Mouse (Mus musculus) left cerebral cortex, adult 8-10 months (tissue): Measurements from ENCODE around the gene Nupr1. TPM values are rescaled to one million over a fixed set of nuclear protein-coding genes. Genes with fewer than 3 reads are reported as not detected.
A peak's percentile ranks its signal among the peaks of the same experiment; 100 is the strongest.

Experiments used
- DNase-seq, 2 experiments: peaks; one replicate each; pipeline ENCODE4 v3.0.0; 2022; ENCODE audit warnings: low spot score in 2 of 2
- total RNA-seq, 4 experiments: library from RNA; stranded (reverse); gene quantifications; 2 replicates each; pipeline ENCODE4 v1.2.4; 2022

Nupr1 gene
- total RNA-seq: 10 to 100 TPM; 15.3 to 22.6 (median 17.7) TPM

GRCm38 (mm10) chr7:126630824-126631518, at the start of gene Nupr1:
Gene Nupr1 (minus strand): TSS chr7:126630861.
- no peak for DNase-seq

DNA sequence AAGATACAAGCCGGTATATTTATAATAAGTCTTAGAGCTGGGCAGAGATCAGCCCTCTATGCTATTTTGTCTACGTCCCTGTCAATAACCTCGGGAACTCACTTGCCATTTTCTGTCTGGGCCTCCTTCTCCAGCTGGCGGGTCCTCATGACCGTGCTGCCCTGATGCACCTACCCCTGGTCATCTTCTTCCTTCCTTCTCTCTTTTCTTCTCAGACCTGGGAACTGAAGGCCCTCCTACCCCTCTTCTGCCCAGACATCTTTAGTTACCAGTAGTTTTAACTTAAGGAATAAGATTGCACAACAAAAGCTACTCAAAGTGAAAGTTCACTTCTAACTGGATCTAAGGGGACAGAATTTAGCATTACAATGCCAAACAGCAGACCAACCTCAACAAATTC, 49.0 kb upstream of the Nupr1 start:
- DNase-seq: no peak

GRCm38 (mm10) chr7:126678545-126679341, 48.1 kb upstream of the Nupr1 start:
- DNase-seq: no peak

GRCm38 (mm10) chr7:126676631-126677220, 46.1 kb upstream of the Nupr1 start:
- no peak for DNase-seq

DNA sequence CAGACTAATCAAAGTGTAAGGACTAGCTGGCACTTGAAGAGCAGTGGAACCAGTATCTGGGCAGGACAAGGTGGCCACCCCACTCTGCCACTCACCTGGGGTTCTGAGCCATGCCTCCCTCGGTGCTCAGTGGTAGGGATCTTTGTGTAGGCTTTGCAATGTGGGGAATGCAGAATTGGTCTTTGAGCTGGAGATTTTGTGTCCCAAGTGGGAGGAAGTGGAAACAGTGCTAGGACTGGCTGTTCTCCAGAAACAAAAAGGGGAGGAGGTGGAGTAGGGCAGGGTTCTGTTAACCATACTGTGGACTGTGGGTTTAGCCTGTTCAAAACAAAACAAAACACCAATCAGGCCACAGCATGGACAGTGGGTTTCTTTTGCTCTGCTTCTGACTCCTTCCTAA, 45.5 kb upstream of the Nupr1 start, which contains the start of gene Sult1a1:
Sult1a1 (minus strand) TSS at position 226 of the 400 bp plus-strand sequence.
- DNase-seq: no peak

DNA sequence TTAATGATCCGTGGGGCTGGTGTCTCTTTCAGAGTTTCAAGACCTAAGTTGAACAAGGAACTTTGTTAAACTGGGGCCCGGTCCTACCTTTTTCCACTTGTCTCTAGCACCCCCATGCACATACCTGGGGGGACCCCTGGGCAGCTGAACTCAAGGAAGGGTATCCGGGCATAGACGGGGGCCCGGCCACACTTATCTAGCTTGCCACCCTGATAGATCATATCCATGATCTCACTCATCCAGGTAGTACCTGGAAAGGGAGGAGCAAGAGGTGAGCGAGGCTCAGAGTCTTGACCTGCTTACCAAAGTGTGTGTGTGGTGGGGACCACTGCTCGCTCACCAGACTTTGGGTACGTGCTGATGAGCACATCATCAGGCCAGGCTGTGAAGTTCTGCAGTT, 44.4 kb upstream of the Nupr1 start:
- no peak for DNase-seq

GRCm38 (mm10) chr7:126672111-126672510, 41.5 kb upstream of the Nupr1 start:
- no peak for DNase-seq

GRCm38 (mm10) chr7:126670152-126670551, 39.5 kb upstream of the Nupr1 start:
- DNase-seq: no peak

DNA sequence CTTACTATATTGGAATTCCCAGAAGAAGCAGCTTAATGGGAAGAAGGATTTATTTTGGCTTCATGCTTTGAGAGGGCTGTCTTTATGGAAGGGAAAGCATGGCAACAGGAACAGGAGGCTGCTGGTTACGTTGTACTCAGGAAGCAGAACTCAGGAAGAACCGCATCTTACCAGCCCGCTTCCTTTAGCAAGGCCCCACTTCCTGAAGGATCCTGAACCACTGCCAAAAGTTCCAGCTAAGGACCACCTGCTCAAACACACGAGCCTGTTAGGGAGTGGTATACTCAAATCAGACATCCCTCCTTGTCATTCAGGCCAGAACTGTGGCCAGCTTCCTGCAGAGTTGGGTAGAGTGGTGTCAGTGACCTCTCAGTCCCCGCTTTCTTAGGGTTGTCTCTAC, 37.8 kb upstream of the Nupr1 start:
- DNase-seq: no peak

DNA sequence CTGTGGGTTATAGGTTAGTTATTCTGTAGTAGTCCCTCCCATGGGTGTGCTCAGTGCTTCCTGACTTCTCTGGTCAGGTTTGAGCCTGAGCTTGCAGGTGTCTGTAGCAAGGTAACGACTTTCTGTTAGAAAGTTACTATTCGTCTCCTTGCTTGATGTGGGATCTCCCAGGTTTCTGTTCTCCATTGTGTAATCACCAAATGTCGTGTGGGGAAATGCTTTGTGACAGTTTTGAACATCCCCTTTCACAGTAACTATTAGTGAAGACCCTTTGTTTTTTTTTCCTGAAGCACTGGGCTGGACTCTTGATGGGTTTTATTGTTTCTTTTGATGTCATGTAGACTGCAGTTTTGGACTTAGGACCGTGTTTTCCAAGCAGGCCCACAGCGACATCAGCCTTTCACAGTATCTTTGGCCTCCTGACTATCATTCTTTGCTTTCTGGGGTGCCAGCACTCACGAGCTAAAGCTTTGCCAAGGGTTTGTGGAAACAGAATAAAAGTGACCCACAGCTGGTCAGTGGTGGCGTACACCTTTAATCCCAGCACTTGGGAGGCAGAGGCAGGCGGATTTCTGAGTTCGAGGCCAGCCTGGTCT, 36.9 kb upstream of the Nupr1 start:
- no peak for DNase-seq

DNA sequence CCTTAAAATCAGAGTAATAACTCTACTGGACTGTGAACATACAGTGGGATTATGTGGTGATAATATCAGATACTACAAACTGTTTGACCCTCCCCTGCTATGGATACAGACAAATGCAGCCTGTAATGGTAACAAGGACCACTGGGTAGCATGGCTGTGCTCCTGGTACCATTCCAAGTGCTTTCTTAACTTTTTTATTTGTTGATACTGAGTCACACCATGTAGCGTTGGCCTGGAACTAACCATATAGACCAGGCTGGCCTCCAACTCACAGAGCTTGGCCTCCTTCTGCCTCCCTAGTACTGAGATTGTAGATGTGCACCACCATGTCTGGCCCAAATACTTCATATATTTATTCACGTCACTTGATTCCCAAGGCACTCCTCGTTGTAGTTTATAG, 34.6 kb upstream of the Nupr1 start:
- DNase-seq: no peak

DNA sequence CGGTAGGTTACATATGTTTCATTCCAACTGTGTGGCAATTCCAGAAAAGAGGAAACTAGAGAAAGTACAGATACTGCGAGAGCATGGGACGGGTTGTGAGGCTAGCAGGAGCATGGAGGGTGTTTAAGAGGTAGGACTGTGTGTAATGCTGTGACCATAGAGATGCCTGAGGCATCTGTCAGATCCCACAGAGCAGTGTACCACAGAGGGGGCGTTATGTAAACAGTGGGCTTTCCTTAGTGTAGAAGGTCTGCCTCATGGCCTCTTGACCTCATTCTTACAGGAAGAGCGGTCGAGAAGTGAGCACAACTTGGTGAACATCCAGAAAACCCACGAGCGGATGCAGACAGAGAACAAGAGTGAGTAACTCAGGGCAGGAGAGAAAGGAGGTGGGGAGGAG, 33.0 kb upstream of the Nupr1 start:
- DNase-seq: no peak

- DNase-seq: no peak
Measured at GRCm38 (mm10) chr7:126659771-126660170, 29.1 kb upstream of the Nupr1 start.

- no peak for DNase-seq
Measured at GRCm38 (mm10) chr7:126657522-126657921, 26.9 kb upstream of the Nupr1 start.

GRCm38 (mm10) chr7:126655695-126656094, 25.0 kb upstream of the Nupr1 start:
- no peak for DNase-seq

DNA sequence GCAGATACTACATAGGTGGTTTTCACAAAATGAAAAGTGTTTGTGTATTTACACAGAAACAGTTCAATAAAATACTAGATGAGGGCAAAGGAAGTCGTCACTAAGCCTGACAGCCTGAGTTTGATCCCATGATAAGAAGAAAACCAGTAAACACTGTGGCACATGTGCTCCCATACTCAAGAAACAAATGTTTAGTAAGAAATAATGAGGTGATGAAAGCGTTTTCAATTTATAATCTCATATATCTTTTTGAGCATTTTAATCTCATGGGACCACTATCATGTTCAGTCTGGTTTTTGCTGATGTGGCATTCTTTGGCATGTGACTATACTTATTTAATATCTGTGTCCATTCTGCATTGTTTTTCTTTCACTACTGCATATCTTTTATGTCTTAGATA, 23.3 kb upstream of the Nupr1 start:
- DNase-seq: no peak

GRCm38 (mm10) chr7:126650852-126651251, 20.2 kb upstream of the Nupr1 start:
- DNase-seq: no peak

- peak; percentile 89 to 90 for DNase-seq
Measured at GRCm38 (mm10) chr7:126649231-126650051, 18.8 kb upstream of the Nupr1 start, which contains the start of gene Sgf29. Gene Sgf29 (plus strand): TSS chr7:126649309.

GRCm38 (mm10) chr7:126648486-126648885, 17.8 kb upstream of the Nupr1 start:
- DNase-seq: no peak

DNA sequence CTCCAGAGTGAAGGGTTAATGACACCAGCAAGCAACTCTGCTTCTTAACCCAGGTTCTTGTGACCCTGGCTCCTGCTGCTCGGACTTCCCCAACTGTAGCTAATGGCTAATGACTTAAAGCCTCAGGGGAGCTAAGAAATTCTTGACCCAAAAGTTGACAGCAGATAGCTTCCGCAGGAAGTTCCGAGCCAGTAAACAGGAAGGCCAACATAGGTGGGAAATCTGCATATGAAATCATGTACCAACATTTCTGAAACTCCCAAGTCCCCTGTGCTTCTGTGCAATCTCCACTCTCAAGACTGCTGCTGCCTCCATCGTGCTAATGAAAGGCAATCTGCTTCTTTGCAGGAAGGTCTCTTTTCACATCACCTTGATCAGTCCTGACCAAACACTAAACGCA, 15.0 kb upstream of the Nupr1 start:
- no peak for DNase-seq

GRCm38 (mm10) chr7:126644914-126645313, 14.3 kb upstream of the Nupr1 start:
- DNase-seq: no peak
